Mouse (Mus musculus): Measurements from ENCODE around the gene Sigmar1.
A peak's percentile ranks its signal among the peaks of the same experiment; 100 is the strongest.
"Not testable (repeated sequence)": the region's sequence is repeated elsewhere in the genome, so short reads cannot be mapped to it uniquely, and the experiment has no call there.

Sigmar1 gene

GRCm38 (mm10) chr4:41707011-41707535 is 48.9 kb downstream of the Sigmar1 start:
- peak; percentile 66 for DNase-seq

DNA sequence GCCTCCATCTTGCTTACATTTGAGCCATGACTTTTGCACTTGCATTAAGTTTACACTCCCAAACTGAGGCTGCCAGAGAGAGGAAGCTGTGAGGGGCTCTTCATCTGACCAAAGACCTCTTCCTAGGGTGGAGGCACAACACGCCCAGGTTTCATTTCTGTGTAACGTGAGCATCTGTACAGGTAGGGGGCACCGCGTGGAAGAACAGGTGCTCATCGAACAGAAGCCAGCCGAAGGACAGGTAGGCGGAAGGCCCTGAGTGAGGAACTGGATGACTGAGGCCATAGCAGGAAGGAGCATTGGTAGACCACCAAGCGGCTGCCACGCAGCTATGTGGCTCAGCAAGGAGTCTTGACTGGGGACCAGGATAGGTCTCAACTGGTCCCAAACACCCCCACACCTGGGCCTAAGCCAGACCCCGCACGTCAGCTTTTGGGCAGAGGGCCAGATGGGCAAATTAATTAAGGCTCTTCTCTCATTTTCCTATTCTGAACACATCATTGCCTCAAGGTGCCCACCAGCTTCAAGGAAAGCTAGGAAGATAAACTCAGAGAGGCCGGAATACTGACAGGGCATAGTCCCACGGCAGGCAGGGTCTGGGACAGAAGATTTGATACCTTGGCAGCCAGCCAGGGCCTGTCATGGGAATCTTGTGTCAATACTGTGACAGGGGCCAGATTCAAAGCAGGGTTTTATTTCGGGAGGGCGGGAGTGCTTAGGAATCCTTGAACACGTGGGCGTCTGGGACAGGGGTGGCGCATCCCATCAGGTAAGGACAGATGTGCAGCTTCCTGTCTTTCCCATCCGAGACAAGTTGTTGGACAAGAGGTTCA is 49.8 kb downstream of the Sigmar1 start:
- no peak for DNase-seq

- no peak for DNase-seq
These were observed 51.3 kb downstream of the Sigmar1 start for GRCm38 (mm10) chr4:41704651-41705050.

- not testable (repeated sequence) for DNase-seq
These were observed 53.7 kb downstream of the Sigmar1 start for GRCm38 (mm10) chr4:41702226-41702625.

DNA sequence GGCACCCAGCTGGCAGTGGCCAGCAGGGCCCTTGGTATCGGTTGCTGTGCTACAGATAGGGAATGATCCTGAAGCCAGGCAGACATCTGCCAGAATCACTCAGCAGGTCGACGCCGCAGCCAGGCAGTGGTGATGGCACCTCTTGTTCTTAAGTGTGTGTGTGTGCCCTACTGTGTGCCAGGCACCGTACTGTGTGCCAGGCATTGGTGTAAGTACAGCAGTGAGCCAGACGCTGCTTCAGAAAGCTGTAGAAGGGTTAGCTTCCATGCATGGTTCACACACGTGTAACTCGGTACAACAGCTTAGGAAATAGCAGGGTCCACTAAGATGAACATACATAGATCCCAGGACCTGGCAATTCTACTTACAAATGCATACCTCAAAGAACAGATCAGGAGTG is 55.7 kb downstream of the Sigmar1 start:
- DNase-seq, result not testable (repeated sequence)

DNA sequence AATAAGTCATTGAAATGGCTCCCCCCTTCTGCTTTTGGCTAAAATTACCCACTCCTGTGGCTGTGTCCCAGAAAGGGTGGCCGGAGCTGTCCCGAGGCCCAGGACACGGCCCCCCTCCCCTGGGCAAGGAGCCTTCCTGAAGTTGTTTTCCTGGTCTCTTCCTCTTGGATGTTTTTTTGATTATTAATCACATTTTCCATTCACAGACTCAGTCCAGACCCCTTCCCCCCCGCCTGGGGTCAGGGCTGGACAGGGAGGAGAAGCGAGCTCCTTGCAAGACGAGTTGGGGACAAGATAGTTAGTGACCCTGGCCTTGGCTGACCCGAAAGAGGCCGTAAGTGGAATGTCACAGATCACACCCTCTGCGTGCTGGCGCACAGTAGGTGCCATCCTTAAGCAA is 56.2 kb downstream of the Sigmar1 start, which contains the start of gene Il11ra1:
Gene Il11ra1 (plus strand): TSS at position 207 of the 400 bp plus-strand sequence.
- DNase-seq, result not testable (repeated sequence)

DNA sequence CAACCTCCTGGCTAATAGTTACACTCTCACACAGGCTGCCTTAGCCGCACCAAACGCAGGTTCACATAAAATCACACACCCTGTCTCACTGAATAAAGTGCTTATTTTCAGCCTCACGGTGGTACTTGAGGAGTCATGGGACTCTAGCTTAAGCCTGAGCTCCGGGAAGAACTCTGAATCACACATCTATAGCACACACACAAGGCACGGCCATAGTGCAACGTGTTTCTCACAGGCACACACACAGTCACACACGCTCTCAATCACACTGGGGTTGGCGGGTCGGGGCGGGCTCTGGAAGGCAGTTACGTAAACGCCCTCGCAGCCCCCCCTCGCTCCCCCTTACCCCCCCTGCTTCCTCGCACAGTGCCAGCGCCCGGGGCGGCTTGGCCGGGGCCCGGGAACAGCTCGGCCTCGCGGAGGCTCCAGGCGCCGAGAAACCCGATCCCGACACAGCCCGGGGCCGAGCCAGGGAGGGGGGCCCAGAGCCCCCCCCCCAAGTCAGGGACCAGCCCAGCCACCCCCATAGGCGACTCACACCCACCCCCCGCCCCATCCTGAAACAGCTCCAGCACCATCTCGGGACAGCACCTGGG is 57.4 kb downstream of the Sigmar1 start:
- DNase-seq, result not testable (repeated sequence)

- DNase-seq, result peak; percentile 89
These were observed 58.8 kb downstream of the Sigmar1 start, which contains the start of gene Cntfr for GRCm38 (mm10) chr4:41696930-41697841. Gene Cntfr (minus strand): TSS chr4:41697089.

DNA sequence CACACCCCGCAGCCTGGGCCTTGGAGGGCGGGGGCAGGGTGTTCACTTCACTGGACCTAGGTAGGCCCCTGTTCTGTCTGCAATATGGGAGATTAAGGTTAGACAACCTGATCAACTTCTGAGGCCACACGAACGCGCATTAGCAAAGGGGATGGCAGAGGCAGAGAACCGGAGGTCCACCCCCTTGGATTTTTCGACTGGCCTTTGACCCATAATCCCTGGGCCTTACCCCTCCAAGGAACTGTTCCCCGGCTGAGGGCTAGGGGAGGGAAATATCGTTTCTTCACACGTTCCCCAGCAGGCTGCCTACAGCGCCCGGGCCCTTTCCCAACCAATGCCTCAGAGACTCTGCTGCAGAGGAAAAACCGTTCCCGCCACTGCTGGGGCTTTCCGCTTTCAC is 59.5 kb downstream of the Sigmar1 start:
- DNase-seq, result not testable (repeated sequence)

DNA sequence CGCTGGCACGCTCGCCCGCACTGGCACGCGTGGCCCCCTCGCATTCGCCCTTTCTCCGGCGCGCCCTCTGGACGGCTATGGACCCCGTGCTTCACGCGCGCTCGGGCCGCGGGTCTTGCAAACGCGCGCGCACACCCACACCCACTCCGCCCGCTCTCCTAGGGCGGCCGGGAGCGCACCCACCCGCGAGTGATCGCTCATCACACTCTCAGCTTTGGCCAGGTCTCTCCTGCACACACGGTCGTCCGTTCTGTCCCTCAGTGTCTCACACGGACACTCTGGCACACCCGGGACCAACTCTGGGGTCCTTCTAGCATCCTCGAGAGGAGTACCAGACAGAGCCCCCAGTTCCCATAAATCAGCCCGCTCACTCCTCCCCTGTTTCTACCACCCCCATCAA is 60.2 kb downstream of the Sigmar1 start:
- not testable (repeated sequence) for DNase-seq

GRCm38 (mm10) chr4:41693511-41693910 is 62.4 kb downstream of the Sigmar1 start:
- not testable (repeated sequence) for DNase-seq

GRCm38 (mm10) chr4:41690014-41690413 is 65.9 kb downstream of the Sigmar1 start:
- not testable (repeated sequence) for DNase-seq

GRCm38 (mm10) chr4:41688562-41688961 is 67.4 kb downstream of the Sigmar1 start:
- DNase-seq, result not testable (repeated sequence)

Measured in right cerebral cortex, postnatal 4 days (tissue).